Mouse (Mus musculus) testis, adult 2 months (tissue): ENCODE measurements at regions not wholly inside any gene's neighbourhood (a gene's known extent, or its start where the extent isn't known, plus 50 kb on each side); places are given as distances from the start of the nearest gene placed in this dataset.

Experiments used
- CTCF ChIP-seq: fragments of 200-500 bp; IDR thresholded peaks from 2 replicates; pipeline ENCODE4 v1.5.1; 2012; ENCODE audit warnings: low read depth, mild to moderate bottlenecking, inconsistent platforms, low read length, moderate library complexity; ENCODE audit not compliant: control insufficient read depth, insufficient read depth, insufficient replicate concordance
- POLR2A ChIP-seq: fragments of 200-500 bp; IDR thresholded peaks from 2 replicates; pipeline ENCODE4 v1.6.1; 2012; ENCODE audit warnings: low read depth, mild to moderate bottlenecking, inconsistent platforms, low read length, moderate library complexity; ENCODE audit not compliant: control insufficient read depth

- TF ChIP-seq CTCF (no peak), POLR2A (no peak)
Observed at GRCm38 (mm10) chr2:46168488-46168887, 1051.3 kb upstream of the Zeb2 start.
